Mouse (Mus musculus) megakaryocyte, embryonic 14.5 days (primary cell): ENCODE measurements around the gene Vmac. TPM values are rescaled to one million over a fixed set of nuclear protein-coding genes. Genes with fewer than 3 reads are reported as not detected.

Experiments
- H3K27me3 ChIP-seq: replicated peaks from 2 replicates; pipeline ENCODE3; 2012; ENCODE audit warnings: inconsistent platforms
- H3K36me3 ChIP-seq: replicated peaks from 2 replicates; pipeline ENCODE3; 2012; ENCODE audit warnings: low read length, inconsistent platforms, mixed read lengths
- H3K4me1 ChIP-seq: 2 replicates; pipeline ENCODE4 v1.6.1; 2012; ENCODE audit warnings: inconsistent platforms
- H3K4me3 ChIP-seq: replicated peaks from 2 replicates; pipeline ENCODE3; 2012; ENCODE audit warnings: moderate library complexity, mild to moderate bottlenecking, inconsistent platforms
- H3K9me3 ChIP-seq: 2 replicates; pipeline ENCODE4 v1.6.1; 2012; ENCODE audit warnings: inconsistent platforms
- FLI1 ChIP-seq: IDR thresholded peaks from 2 replicates; pipeline ENCODE4 v1.6.1; 2012; ENCODE audit warnings: low read length, inconsistent platforms, mixed read lengths
- GATA1 ChIP-seq: IDR thresholded peaks from 3 replicates; pipeline ENCODE4 v1.6.1; 2012; ENCODE audit warnings: mixed read lengths, low read length, inconsistent platforms, borderline replicate concordance
- polyA plus RNA-seq: library from polyadenylated mRNA; stranded (reverse); fragments of >175 nt; gene quantifications from 2 replicates; pipeline ENCODE4 v1.2.3, GENCODE M21; 2012; ENCODE audit warnings: low replicate concordance; ENCODE audit not compliant: insufficient read depth

The Vmac gene
- polyA plus RNA-seq, 1 experiment = 14.9 TPM

- TF ChIP-seq FLI1 (no peak), GATA1 (no peak)
- Histone ChIP-seq H3K27me3 (peaks cover 66% of the 10 kb centered on the region), H3K4me1 (peaks cover 12% of the 10 kb centered on the region), H3K9me3 (peaks cover 5% of the 10 kb centered on the region), H3K36me3 (no peaks in the 10 kb centered on the region), H3K4me3 (no peak overlapping the region)
Measured at GRCm38 (mm10) chr17:56740118-56740787, 22.4 kb upstream of the Vmac start.

- no peaks in the 10 kb centered on the region for H3K36me3 ChIP-seq
- no peak overlapping the region for H3K4me3 ChIP-seq
- peaks cover 6% of the 10 kb centered on the region for H3K4me1 ChIP-seq
- H3K27me3 ChIP-seq = peaks cover 75% of the 10 kb centered on the region
- TF ChIP-seq GATA1 = no peak
- no peak for TF ChIP-seq FLI1
- H3K9me3 ChIP-seq = peaks cover 5% of the 10 kb centered on the region
Measured at GRCm38 (mm10) chr17:56738221-56738620, 20.4 kb upstream of the Vmac start.

- no peak overlapping the region for H3K4me3 ChIP-seq
- TF ChIP-seq GATA1 = no peak
- TF ChIP-seq FLI1 = no peak
- peaks cover 5% of the 10 kb centered on the region for H3K9me3 ChIP-seq
- H3K4me1 ChIP-seq = peaks cover 6% of the 10 kb centered on the region
- peaks cover 79% of the 10 kb centered on the region for H3K27me3 ChIP-seq
- no peaks in the 10 kb centered on the region for H3K36me3 ChIP-seq
Measured at GRCm38 (mm10) chr17:56736534-56736933, 18.7 kb upstream of the Vmac start.

GRCm38 (mm10) chr17:56729656-56730055, 11.8 kb upstream of the Vmac start:
- Histone ChIP-seq H3K27me3 (peaks cover 72% of the 10 kb centered on the region), H3K4me3 (no peak overlapping the region), H3K36me3 (peaks cover 1% of the 10 kb centered on the region), H3K9me3 (no peaks in the 10 kb centered on the region), H3K4me1 (peaks cover 13% of the 10 kb centered on the region)
- TF ChIP-seq FLI1 = no peak
- TF ChIP-seq GATA1 = no peak

GRCm38 (mm10) chr17:56729151-56729550, 11.3 kb upstream of the Vmac start:
- peaks cover 6% of the 10 kb centered on the region for H3K36me3 ChIP-seq
- H3K9me3 ChIP-seq = no peaks in the 10 kb centered on the region
- TF ChIP-seq FLI1 = no peak
- TF ChIP-seq GATA1 = no peak
- no peak overlapping the region for H3K4me3 ChIP-seq
- peaks cover 67% of the 10 kb centered on the region for H3K27me3 ChIP-seq
- H3K4me1 ChIP-seq = peaks cover 9% of the 10 kb centered on the region

GRCm38 (mm10) chr17:56728117-56728516, 10.3 kb upstream of the Vmac start:
- Histone ChIP-seq H3K9me3 (no peaks in the 10 kb centered on the region), H3K27me3 (peaks cover 56% of the 10 kb centered on the region), H3K36me3 (peaks cover 17% of the 10 kb centered on the region), H3K4me3 (no peak overlapping the region), H3K4me1 (peaks cover 9% of the 10 kb centered on the region)
- no peak for TF ChIP-seq GATA1
- no peak for TF ChIP-seq FLI1

- Histone ChIP-seq H3K4me3 (no peak overlapping the region), H3K27me3 (peaks cover 54% of the 10 kb centered on the region), H3K4me1 (peaks cover 9% of the 10 kb centered on the region), H3K9me3 (no peaks in the 10 kb centered on the region), H3K36me3 (peaks cover 21% of the 10 kb centered on the region)
- TF ChIP-seq FLI1 (no peak), GATA1 (no peak)
Measured at GRCm38 (mm10) chr17:56727659-56728058, 9.8 kb upstream of the Vmac start.

GRCm38 (mm10) chr17:56727029-56727649, 9.3 kb upstream of the Vmac start:
- peaks cover 26% of the 10 kb centered on the region for H3K36me3 ChIP-seq
- TF ChIP-seq FLI1 = no peak
- no peak for TF ChIP-seq GATA1
- peaks cover 9% of the 10 kb centered on the region for H3K4me1 ChIP-seq
- H3K9me3 ChIP-seq = no peaks in the 10 kb centered on the region
- H3K27me3 ChIP-seq = peaks cover 51% of the 10 kb centered on the region
- no peak overlapping the region for H3K4me3 ChIP-seq

- no peak for TF ChIP-seq FLI1
- Histone ChIP-seq H3K4me1 (peaks cover 29% of the 10 kb centered on the region), H3K4me3 (no peak overlapping the region), H3K36me3 (peaks cover 55% of the 10 kb centered on the region), H3K9me3 (no peaks in the 10 kb centered on the region), H3K27me3 (peaks cover 22% of the 10 kb centered on the region)
Measured at GRCm38 (mm10) chr17:56723419-56724161, 5.8 kb upstream of the Vmac start.

- Histone ChIP-seq H3K9me3 (no peaks in the 10 kb centered on the region), H3K36me3 (peaks cover 55% of the 10 kb centered on the region), H3K27me3 (peaks cover 11% of the 10 kb centered on the region), H3K4me1 (peaks cover 33% of the 10 kb centered on the region), H3K4me3 (no peak overlapping the region)
- TF ChIP-seq GATA1 (no peak), FLI1 (no peak)
Measured at GRCm38 (mm10) chr17:56722441-56722840, 4.6 kb upstream of the Vmac start.
